Mouse (Mus musculus) neural tube, embryonic 15.5 days (tissue): ENCODE measurements around the gene Cdc14b. TPM values are rescaled to one million over a fixed set of nuclear protein-coding genes. Genes with fewer than 3 reads are reported as not detected.

ENCODE experiments used
- ATAC-seq: fragments of 200-750 bp; cut with Nextera tagmentation; 2 replicates; pipeline ENCODE4 v1.8.0; 2017; ENCODE audit warnings: mild to moderate bottlenecking, moderate TSS enrichment, moderate library complexity; ENCODE audit not compliant: low FRiP score
- H3K27ac ChIP-seq: fragments of 300-500 bp; sonication (generic); replicated peaks from 2 replicates; pipeline ENCODE4 v1.5.1; 2015; ENCODE audit warnings: mild to moderate bottlenecking, inconsistent platforms
- H3K27me3 ChIP-seq: fragments of 300-500 bp; sonication (generic); replicated peaks from 2 replicates; pipeline ENCODE4 v1.6.1; 2015; ENCODE audit warnings: inconsistent platforms
- H3K36me3 ChIP-seq: fragments of 300-500 bp; sonication (generic); 2 replicates; pipeline ENCODE4 v1.6.1; 2015; ENCODE audit warnings: inconsistent platforms
- H3K4me1 ChIP-seq: fragments of 300-500 bp; sonication (generic); 2 replicates; pipeline ENCODE4 v1.6.1; 2015; ENCODE audit warnings: inconsistent platforms
- H3K4me2 ChIP-seq: fragments of 300-500 bp; sonication (generic); 2 replicates; pipeline ENCODE4 v1.6.1; 2015; ENCODE audit warnings: inconsistent platforms, mild to moderate bottlenecking, moderate library complexity
- H3K4me3 ChIP-seq: fragments of 300-500 bp; sonication (generic); replicated peaks from 2 replicates; pipeline ENCODE4 v1.5.1; 2015; ENCODE audit warnings: mild to moderate bottlenecking, inconsistent platforms
- H3K9ac ChIP-seq: fragments of 300-500 bp; sonication (generic); replicated peaks from 2 replicates; pipeline ENCODE4 v1.6.1; 2015; ENCODE audit warnings: mild to moderate bottlenecking, inconsistent platforms
- H3K9me3 ChIP-seq: fragments of 300-500 bp; sonication (generic); replicated peaks from 2 replicates; pipeline ENCODE4 v1.6.1; 2016; ENCODE audit warnings: inconsistent platforms
- WGBS: fragments of 180-500 bp; shearing (Covaris S2); methylation state at CpG from one replicate; pipeline ENCODE4 v1.1.7; 2015; ENCODE audit warnings: mixed read lengths; 5-methylcytosine and 5-hydroxymethylcytosine counted together
- polyA plus RNA-seq: library from polyadenylated mRNA; unstranded; fragments of >200 nt; fragmentation: Nextera tagmentation; extraction: Ambion mirVana; gene quantifications from 2 replicates; pipeline ENCODE4 v1.2.1, GENCODE M21; 2015

The Cdc14b gene
- polyA plus RNA-seq, 1 experiment from 2014 or later: 2.8 TPM

DNA sequence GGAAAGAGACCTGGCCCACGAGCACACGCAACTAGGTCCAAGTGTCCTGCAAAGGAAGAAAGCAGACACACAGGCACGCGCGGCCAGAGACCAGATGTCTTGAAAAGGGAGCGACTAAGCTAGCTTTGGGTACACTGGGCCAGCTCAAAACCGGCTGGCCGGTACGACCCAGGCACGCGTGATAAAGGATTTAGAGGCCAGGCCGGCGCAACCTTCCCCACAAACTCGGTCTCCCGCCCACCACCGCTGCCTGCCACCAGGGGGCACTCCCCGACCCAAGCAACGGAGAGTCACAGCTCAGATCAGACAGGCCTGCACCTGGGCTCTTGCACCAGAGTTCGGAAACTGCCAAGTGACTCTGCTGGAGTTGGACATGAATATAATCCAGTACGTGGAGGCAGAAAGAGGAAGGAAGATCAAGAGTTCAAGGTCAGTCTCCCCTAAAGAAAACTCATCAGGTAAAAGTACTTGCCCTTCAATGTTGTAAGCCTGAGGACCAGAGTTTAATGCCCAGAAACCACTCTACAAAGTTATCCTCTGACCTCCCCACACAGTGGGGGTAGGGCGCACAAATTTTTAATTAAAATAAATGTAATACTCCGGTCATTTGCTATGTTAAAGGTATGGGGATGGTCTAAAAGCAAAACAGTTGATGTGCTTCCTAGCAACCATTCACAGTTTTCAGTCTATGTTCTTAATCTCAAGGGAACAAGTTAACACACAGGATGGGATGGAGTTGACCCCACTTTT, 26.1 kb downstream of the Cdc14b start:
- peaks cover 10% of the 10 kb centered on the region for H3K4me1 ChIP-seq
- H3K27me3 ChIP-seq: no peaks in the 10 kb centered on the region
- no peaks in the 10 kb centered on the region for H3K9me3 ChIP-seq
- H3K27ac ChIP-seq: no peak overlapping the region
- H3K4me3 ChIP-seq: peak overlapping the region; percentile 46
- WGBS: 8% methylated on average over 22 of the region's 22 CpGs
- peak overlapping the region; percentile 39 for H3K9ac ChIP-seq
- peak overlapping the region; percentile 85 for H3K4me2 ChIP-seq
- ATAC-seq: peak; percentile 75
- H3K36me3 ChIP-seq: no peaks in the 10 kb centered on the region

DNA sequence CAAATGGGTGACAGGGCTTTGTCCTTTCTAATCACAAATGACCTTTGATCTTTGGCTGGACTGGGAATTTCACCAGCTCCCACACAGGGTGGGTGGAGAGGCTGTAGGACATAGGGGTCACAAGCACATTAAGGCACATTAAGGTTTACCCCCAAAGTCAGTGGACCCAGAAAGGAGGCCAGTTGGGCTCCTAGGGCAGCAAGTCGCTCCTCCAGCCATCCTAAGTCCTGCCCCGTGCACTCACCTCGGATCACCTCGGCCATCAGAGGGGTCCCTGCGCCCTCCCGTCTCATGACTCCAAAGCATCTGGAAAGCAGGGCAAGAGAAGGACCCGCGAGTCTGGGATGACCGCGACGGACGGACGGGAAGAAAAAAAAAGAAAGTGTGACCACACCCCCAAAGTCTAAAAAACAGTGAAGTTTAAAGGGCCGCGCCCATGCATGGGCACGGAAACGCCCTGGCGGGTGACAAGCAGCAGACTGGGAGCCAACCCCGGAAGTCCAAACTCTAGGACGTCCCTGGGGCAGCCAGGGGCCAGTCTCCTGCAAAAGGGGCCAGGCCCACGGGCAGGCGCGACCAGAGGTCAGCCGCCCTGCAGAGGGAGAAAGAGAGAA, 26.8 kb downstream of the Cdc14b start:
- peak overlapping the region; percentile 85 for H3K4me2 ChIP-seq
- WGBS: 3% methylated on average over 24 of the region's 24 CpGs
- peak; percentile 61 for ATAC-seq
- peaks cover 10% of the 10 kb centered on the region for H3K4me1 ChIP-seq
- peak overlapping the region; percentile 46 for H3K4me3 ChIP-seq
- H3K27ac ChIP-seq: no peak overlapping the region
- H3K9me3 ChIP-seq: no peaks in the 10 kb centered on the region
- no peaks in the 10 kb centered on the region for H3K36me3 ChIP-seq
- peak overlapping the region; percentile 39 for H3K9ac ChIP-seq
- no peaks in the 10 kb centered on the region for H3K27me3 ChIP-seq

DNA sequence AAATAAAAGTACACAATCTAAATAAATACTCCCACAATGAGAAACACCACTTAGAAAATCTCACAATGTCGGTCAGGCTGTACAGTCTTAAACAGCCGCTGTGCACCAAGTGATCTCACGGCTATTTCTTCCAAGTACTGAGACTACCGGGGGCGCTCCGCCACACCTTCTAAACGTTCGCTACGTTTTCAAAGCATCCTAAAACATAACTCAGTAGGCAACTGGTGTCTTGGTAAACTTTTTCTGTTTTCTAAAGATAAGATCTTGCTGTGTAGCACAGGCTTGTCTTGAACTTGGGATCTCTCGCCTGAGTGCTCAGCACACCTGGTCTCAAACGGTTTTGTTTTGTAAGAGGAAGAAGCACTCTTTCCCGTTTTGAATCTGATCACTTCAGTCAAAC, 29.0 kb downstream of the Cdc14b start:
- no peak for ATAC-seq
- no peaks in the 10 kb centered on the region for H3K36me3 ChIP-seq
- no peaks in the 10 kb centered on the region for H3K27me3 ChIP-seq
- H3K4me2 ChIP-seq: no peak overlapping the region
- H3K4me3 ChIP-seq: no peak overlapping the region
- H3K9me3 ChIP-seq: no peaks in the 10 kb centered on the region
- WGBS: 91% methylated on average over 12 of the region's 12 CpGs
- H3K4me1 ChIP-seq: peaks cover 10% of the 10 kb centered on the region
- H3K9ac ChIP-seq: no peak overlapping the region
- H3K27ac ChIP-seq: no peak overlapping the region

DNA sequence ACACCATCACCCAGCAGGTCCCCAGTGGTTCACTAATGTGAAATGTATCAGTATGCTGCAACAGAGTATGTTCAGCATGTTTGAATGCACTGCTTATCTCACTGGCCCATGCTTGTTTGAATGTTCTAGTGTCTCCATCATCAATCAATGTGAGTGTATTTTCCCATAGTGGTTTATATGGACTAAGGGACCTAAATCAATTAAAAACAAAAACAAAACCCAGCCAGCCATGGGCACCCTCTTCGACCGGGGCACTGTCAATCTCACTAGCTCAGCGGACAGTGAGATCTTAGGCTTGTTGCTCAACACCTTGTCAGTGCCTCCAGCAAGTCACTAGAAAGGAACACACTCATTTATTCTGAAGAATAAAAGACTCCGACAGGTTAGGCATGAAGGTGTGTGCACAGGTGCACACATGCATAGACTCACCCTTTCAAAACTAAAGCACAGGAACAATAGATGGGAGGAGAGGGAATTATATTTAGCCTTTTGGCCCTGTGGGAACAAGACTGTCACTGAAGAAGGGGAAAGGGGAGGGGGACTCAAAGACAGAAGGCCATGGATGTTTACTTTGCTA, 30.3 kb downstream of the Cdc14b start:
- no peak overlapping the region for H3K4me2 ChIP-seq
- no peak overlapping the region for H3K9ac ChIP-seq
- no peak overlapping the region for H3K27ac ChIP-seq
- no peaks in the 10 kb centered on the region for H3K9me3 ChIP-seq
- H3K27me3 ChIP-seq: no peaks in the 10 kb centered on the region
- 90% methylated on average over 4 of the region's 4 CpGs for WGBS
- H3K4me3 ChIP-seq: no peak overlapping the region
- H3K36me3 ChIP-seq: no peaks in the 10 kb centered on the region
- peaks cover 10% of the 10 kb centered on the region for H3K4me1 ChIP-seq
- no peak for ATAC-seq

DNA sequence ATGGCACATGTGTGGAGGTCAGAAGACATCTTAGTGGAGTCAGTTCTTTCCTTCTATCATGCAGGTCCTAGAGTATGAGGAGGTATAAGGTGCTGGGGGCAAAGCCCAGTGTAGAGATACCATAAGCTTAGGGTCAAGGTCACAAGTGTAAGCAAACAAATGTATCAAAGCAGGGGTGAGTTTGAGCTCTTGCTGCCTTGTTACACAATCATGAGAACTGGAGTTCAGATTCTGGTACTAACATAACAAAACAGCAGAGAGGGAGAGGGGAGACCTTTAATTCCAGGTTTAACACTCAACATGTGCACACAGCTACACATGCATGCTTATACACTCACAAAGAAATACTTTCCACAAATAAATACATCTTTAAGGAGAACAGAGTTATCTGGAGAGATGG, 32.4 kb downstream of the Cdc14b start:
- Histone ChIP-seq H3K9ac (no peak overlapping the region), H3K4me2 (no peak overlapping the region), H3K4me1 (no peaks in the 10 kb centered on the region), H3K27me3 (no peaks in the 10 kb centered on the region), H3K36me3 (no peaks in the 10 kb centered on the region), H3K4me3 (no peak overlapping the region), H3K9me3 (no peaks in the 10 kb centered on the region), H3K27ac (no peak overlapping the region)
- no peak for ATAC-seq

DNA sequence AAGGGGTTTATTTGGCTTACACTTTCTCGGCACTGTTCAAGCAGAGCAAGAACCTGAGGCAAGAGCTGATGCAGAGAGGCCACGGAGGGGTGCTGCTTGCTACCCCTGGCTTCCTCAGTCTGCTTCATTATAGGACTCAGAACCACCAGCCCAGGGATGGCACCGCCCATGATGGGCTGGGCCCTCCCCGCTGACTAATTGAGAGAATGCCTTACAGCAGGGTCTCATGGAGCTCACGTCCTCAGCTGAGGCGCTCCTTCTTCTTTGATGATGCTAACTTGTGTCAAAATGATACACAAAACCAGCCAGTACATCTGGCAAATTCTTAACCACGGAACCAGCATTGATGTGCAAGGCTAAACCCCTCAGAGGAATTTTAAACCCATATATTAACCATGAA, 34.5 kb downstream of the Cdc14b start:
- 73% methylated on average over 7 of the region's 7 CpGs for WGBS
- no peak overlapping the region for H3K27ac ChIP-seq
- H3K4me3 ChIP-seq: no peak overlapping the region
- H3K9ac ChIP-seq: no peak overlapping the region
- H3K4me1 ChIP-seq: no peaks in the 10 kb centered on the region
- H3K27me3 ChIP-seq: no peaks in the 10 kb centered on the region
- H3K36me3 ChIP-seq: no peaks in the 10 kb centered on the region
- no peak for ATAC-seq
- H3K9me3 ChIP-seq: no peaks in the 10 kb centered on the region
- H3K4me2 ChIP-seq: no peak overlapping the region

DNA sequence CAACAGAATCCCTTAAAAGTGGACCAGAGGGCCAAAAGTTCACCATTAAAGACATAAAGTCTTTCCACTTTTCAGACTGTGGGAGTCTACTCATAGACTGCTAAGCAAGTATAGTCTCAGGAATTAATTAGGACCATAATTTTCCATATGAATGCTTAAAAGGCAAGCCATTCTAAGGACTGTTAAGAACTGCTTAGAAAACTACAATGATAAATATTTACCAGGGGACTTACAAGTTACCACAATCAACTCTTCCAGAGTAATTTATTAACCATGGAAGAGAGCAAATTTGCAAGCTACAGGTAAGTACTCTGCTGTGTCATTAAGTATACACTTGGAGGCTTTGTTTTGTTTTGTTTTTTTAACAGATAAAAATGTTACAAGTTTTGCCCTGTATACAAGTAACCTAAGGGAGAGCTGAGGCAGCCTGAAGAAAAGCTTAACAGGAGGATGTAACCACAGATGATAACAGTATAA, 37.4 kb downstream of the Cdc14b start:
- no peaks in the 10 kb centered on the region for H3K9me3 ChIP-seq
- no peaks in the 10 kb centered on the region for H3K4me1 ChIP-seq
- no peaks in the 10 kb centered on the region for H3K27me3 ChIP-seq
- no peaks in the 10 kb centered on the region for H3K36me3 ChIP-seq
- no peak overlapping the region for H3K4me2 ChIP-seq
- no peak overlapping the region for H3K4me3 ChIP-seq
- no peak overlapping the region for H3K27ac ChIP-seq
- ATAC-seq: no peak
- no peak overlapping the region for H3K9ac ChIP-seq

DNA sequence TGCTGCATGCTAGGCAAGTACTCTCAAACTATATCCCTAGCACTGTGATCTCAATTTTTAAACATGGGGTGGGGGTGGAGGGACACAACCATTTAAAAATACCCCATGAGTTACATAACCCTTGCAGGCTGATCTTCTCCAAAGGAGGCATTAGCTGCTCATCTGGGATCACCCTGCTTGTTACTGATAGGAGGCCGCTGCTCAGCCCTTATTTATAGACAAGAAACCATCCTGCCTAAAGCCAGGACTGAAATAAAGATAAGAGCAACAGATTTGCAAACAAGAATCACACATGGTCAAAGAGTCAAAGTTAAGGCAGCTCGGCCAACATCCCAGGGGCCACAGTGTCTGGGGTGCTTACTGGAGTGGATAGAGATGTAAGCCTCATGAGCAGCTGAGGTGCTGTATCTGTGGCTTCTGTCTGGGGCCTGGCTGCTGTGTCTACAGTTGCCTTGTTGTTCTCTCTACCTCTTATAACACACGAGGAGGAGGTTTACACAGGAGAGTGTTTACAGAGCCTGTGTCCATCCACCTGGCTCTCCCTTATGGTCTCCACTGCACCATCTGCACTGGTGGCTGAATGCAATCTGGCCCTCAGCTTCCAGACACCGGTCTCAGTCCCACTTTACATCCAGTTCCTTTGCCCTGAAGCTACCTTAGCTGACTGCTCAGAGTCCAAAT, 38.0 kb downstream of the Cdc14b start:
- H3K4me2 ChIP-seq: no peak overlapping the region
- no peaks in the 10 kb centered on the region for H3K4me1 ChIP-seq
- H3K9ac ChIP-seq: no peak overlapping the region
- ATAC-seq: no peak
- WGBS: 75% methylated on average over 4 of the region's 4 CpGs
- no peaks in the 10 kb centered on the region for H3K9me3 ChIP-seq
- H3K36me3 ChIP-seq: no peaks in the 10 kb centered on the region
- no peaks in the 10 kb centered on the region for H3K27me3 ChIP-seq
- no peak overlapping the region for H3K27ac ChIP-seq
- H3K4me3 ChIP-seq: no peak overlapping the region

DNA sequence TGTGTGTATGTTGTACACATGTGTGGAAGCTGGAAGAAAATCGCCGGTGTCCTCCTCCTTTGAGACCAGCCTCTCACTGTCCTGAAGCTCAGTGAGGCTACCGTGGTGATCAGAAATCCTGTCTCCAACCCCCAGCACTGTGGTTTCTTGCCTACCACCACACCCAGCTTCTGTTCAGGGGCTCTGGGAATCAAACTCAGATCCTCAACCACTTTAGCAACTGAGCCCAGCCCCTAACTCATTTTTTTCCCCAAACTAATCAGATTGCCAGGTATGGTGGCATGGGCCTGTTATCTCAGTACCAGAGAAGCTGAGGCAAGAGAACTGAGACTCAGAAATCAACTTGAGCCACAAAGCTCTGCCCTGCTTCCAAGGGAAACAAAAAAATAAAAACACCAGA, 39.3 kb downstream of the Cdc14b start:
- Histone ChIP-seq H3K9ac (no peak overlapping the region), H3K4me3 (no peak overlapping the region), H3K4me1 (no peaks in the 10 kb centered on the region), H3K4me2 (no peak overlapping the region), H3K9me3 (no peaks in the 10 kb centered on the region), H3K27me3 (no peaks in the 10 kb centered on the region), H3K27ac (no peak overlapping the region), H3K36me3 (no peaks in the 10 kb centered on the region)
- WGBS: 90% methylated on average over 3 of the region's 3 CpGs
- ATAC-seq: no peak

DNA sequence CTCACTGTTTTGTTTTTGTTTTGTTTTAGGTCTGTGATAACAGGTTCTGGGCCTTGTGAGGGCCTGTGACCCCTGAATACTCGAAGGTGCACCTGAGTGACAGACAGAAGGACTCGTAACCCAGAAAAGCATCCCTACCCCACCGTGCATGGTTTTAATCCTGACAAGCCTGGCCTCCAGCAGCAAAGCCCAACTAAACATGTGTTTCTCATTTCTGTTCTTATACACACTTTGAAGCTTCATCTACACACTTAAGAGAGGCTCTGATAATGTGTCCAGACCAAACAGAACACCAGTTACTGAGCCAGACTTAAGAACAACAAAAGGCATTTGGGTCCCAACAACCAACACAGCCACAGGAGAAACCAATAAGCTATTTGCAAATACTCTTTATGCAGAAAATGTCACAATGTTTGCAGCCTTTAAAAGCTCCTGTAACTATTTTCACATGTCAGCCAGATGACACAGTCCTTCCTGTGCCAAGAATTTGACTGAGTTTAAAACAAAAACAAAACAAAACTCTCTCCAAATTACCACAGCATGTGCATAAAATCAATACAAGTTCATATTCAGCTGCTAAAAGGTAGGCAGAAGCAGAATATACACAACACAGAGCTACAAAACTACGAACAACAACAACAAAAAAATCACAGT, 39.9 kb downstream of the Cdc14b start:
- no peak for ATAC-seq

DNA sequence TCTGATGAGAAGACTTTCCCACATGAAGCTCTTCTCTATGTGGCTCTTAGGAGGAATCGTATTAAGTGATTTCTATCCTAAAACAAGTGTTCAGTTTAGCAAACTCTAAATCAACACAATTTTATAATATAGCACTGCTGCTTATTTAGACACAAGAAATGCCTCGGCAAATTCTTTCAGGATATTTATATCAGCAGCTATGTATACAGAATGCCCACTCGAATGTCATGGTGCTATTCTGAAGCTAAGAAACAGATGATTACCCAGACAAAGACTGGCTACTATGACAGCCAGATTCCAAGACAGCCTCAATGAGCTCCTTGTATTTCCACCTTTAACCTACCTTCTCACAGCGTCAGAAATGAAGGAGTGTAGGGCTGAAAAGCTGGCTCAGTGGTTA, 42.0 kb downstream of the Cdc14b start:
- H3K9ac ChIP-seq: no peak overlapping the region
- WGBS: 88% methylated on average over 4 of the region's 4 CpGs
- no peak overlapping the region for H3K4me2 ChIP-seq
- no peaks in the 10 kb centered on the region for H3K36me3 ChIP-seq
- no peaks in the 10 kb centered on the region for H3K9me3 ChIP-seq
- no peaks in the 10 kb centered on the region for H3K4me1 ChIP-seq
- H3K4me3 ChIP-seq: no peak overlapping the region
- no peak for ATAC-seq
- H3K27ac ChIP-seq: no peak overlapping the region
- H3K27me3 ChIP-seq: no peaks in the 10 kb centered on the region

More for the DNA sequence above, 39.9 kb downstream of the Cdc14b start:
- Histone ChIP-seq H3K27me3 (no peaks in the 10 kb centered on the region), H3K27ac (no peak overlapping the region), H3K4me2 (no peak overlapping the region), H3K4me1 (no peaks in the 10 kb centered on the region), H3K9ac (no peak overlapping the region), H3K36me3 (no peaks in the 10 kb centered on the region), H3K9me3 (no peaks in the 10 kb centered on the region), H3K4me3 (no peak overlapping the region)
- WGBS: 88% methylated on average over 4 of the region's 4 CpGs
